Mouse (Mus musculus) forebrain, embryonic 15.5 days (tissue): ENCODE measurements around the gene Arhgef39. TPM values are rescaled to one million over a fixed set of nuclear protein-coding genes. Genes with fewer than 3 reads are reported as not detected.

Experiments
- ATAC-seq: fragments of 200-750 bp; cut with Nextera tagmentation; replicated peaks from 2 replicates; pipeline ENCODE4 v1.8.0; 2017; ENCODE audit warnings: mild to moderate bottlenecking, moderate TSS enrichment, moderate library complexity
- H3K27ac ChIP-seq: fragments of 300-500 bp; sonication (generic); replicated peaks from 2 replicates; pipeline ENCODE4 v1.5.1; 2015; ENCODE audit warnings: mild to moderate bottlenecking, inconsistent platforms
- H3K27me3 ChIP-seq: fragments of 300-500 bp; sonication (generic); 2 replicates; pipeline ENCODE4 v1.6.1; 2015; ENCODE audit warnings: inconsistent platforms
- H3K36me3 ChIP-seq: fragments of 300-500 bp; sonication (generic); 2 replicates; pipeline ENCODE4 v1.6.1; 2015; ENCODE audit warnings: mild to moderate bottlenecking, inconsistent platforms
- H3K4me1 ChIP-seq: fragments of 300-500 bp; sonication (generic); 2 replicates; pipeline ENCODE4 v1.6.1; 2015; ENCODE audit warnings: inconsistent platforms
- H3K4me2 ChIP-seq: fragments of 300-500 bp; sonication (generic); replicated peaks from 2 replicates; pipeline ENCODE4 v1.6.1; 2015; ENCODE audit warnings: mild to moderate bottlenecking, inconsistent platforms
- H3K4me3 ChIP-seq: fragments of 300-500 bp; sonication (generic); 2 replicates; pipeline ENCODE4 v1.5.1; 2015; ENCODE audit warnings: mild to moderate bottlenecking, inconsistent platforms
- H3K9ac ChIP-seq: fragments of 300-500 bp; sonication (generic); replicated peaks from 2 replicates; pipeline ENCODE4 v1.6.1; 2015; ENCODE audit warnings: mild to moderate bottlenecking, inconsistent platforms
- H3K9me3 ChIP-seq: fragments of 300-500 bp; sonication (generic); 2 replicates; pipeline ENCODE4 v1.6.1; 2016; ENCODE audit warnings: inconsistent platforms
- WGBS: fragments of 180-500 bp; shearing (Covaris S2); methylation state at CpG from one replicate; pipeline ENCODE4 v1.1.7; 2015; ENCODE audit warnings: mixed read lengths; 5-methylcytosine and 5-hydroxymethylcytosine counted together
- polyA plus RNA-seq: library from polyadenylated mRNA; unstranded; fragments of >200 nt; fragmentation: Nextera tagmentation; extraction: Ambion mirVana; gene quantifications from 2 replicates; pipeline ENCODE4 v1.2.1, GENCODE M21; 2015

Arhgef39 gene
- polyA plus RNA-seq = 17.5 and 25.3 TPM in 2 replicates

DNA sequence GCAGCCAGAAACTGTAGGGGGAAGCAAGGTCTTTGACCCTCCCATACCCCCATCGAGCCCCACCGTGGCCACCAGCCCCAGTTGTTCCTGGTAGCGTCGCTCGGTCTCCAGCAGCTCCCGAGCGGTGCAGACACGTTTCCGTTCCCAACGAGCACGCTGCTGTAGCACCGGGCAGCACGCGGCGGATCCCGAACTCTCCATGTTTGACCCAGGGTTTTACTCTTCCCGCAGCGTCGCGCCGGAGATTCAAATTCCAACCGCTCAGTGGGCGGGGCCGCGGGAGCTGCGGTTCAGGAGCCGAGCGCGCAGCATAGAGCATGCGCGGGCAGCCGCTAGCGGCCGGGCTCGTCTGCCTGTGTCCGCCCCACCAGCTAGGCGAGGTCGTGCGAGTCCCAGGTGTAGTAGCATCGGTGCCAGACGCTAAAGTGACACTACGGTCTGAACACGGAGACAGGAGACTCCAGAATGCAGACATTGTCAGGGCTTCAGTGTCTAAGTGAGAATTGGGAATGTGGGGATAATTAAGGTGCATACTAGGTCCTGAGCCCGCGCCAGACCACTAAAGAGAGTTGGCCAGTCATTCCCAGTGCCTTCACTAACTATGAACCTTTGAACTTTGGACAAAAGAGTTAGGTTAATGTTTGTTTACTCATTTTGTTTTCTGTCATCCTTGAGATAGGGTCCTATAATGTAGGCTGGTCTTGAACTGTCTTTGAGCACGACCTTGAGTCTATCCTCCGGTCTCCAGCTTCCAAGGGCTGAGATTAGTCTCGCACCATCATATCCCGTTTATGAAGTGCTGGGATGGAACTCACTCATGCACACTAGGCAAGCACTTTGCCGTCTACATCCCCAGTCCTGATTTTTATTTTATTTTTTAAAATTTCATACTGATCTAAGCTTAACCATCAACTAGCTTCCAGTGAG lies at the start of gene Arhgef39:
Gene Arhgef39 (minus strand): TSS at position 289 of the 927 bp plus-strand sequence.
- ATAC-seq = peak; percentile 83
- no peaks in the 10 kb centered on the region for H3K9me3 ChIP-seq
- 7% methylated on average over 50 of the region's 50 CpGs for WGBS
- H3K4me1 ChIP-seq = peaks cover 34% of the 10 kb centered on the region
- no peaks in the 10 kb centered on the region for H3K36me3 ChIP-seq
- H3K27ac ChIP-seq = no peak within 1 kb of the TSS
- H3K4me2 ChIP-seq = peak within 1 kb of the TSS; percentile 71
- H3K9ac ChIP-seq = peak within 1 kb of the TSS; percentile 42
- H3K27me3 ChIP-seq = no peaks in the 10 kb centered on the region
- peak within 1 kb of the TSS; percentile 49 for H3K4me3 ChIP-seq

- Histone ChIP-seq H3K27ac (no peak overlapping the region), H3K9ac (no peak overlapping the region), H3K4me1 (no peaks in the 10 kb centered on the region), H3K4me3 (no peak overlapping the region), H3K27me3 (no peaks in the 10 kb centered on the region), H3K36me3 (peaks cover 99% of the 10 kb centered on the region), H3K9me3 (no peaks in the 10 kb centered on the region), H3K4me2 (no peak overlapping the region)
- no peak for ATAC-seq
- WGBS = 94% methylated on average over 12 of the region's 12 CpGs
Observed at GRCm38 (mm10) chr4:43549055-43549454, 49.6 kb upstream of the Arhgef39 start.

DNA sequence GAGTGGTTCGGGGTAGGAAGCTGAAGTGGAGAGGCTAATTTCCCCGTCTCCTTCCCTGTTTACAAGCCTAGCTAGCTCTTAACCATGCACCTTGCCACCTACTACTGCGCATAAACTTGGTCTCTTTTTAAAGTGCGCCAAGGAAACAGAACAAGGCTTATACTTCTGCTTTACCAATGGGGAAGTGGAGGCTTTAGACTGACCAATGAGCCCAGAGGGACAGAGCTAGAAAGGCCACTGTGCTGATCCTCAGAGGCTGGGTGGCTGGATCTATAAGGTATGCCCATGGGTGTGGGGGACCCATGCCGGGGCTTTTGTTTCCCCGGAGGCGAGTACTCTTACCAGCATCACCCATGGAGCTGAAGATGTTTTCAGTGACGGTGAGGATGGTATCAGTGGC lies 47.7 kb upstream of the Arhgef39 start:
- Histone ChIP-seq H3K27me3 (no peaks in the 10 kb centered on the region), H3K4me2 (no peak overlapping the region), H3K9ac (no peak overlapping the region), H3K27ac (no peak overlapping the region), H3K4me3 (no peak overlapping the region), H3K9me3 (no peaks in the 10 kb centered on the region), H3K36me3 (peaks cover 99% of the 10 kb centered on the region), H3K4me1 (no peaks in the 10 kb centered on the region)
- WGBS = 95% methylated on average over 8 of the region's 8 CpGs
- ATAC-seq = no peak

DNA sequence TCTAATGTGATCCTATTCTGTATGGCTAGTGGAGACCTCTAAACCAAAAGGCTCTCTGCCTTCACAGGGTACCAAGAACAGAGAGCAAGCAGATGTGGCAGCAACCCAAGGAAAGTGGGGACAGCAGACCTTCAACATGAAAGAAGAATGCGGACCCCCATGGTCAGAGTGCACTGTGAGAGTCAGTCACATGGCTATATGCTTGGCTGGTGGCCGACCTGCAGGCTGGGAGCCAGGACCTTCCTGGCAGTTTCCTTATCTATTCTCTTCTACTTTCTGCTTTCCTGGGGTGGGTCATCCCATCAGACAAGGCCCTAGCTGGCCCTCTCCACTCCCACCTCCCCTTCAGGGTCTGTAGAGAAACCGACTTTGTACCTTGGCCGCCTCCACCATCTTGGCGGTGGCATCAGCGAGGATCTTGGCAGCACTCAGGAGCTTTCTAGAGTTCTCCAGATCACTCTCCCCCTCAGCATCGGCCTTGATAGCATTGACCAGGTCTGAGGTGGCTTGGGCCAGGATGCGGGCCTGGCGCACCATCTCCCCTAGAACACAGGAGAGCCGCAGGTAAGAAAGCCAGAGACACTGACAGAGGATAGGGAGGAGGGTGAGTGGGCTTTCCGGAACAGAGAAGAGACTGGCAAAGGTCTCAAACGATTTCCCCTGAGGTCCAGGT lies 47.0 kb upstream of the Arhgef39 start:
- no peak for ATAC-seq
- peaks cover 100% of the 10 kb centered on the region for H3K36me3 ChIP-seq
- no peak overlapping the region for H3K4me2 ChIP-seq
- H3K9me3 ChIP-seq = no peaks in the 10 kb centered on the region
- WGBS = 93% methylated on average over 12 of the region's 12 CpGs
- H3K27ac ChIP-seq = no peak overlapping the region
- H3K27me3 ChIP-seq = no peaks in the 10 kb centered on the region
- no peaks in the 10 kb centered on the region for H3K4me1 ChIP-seq
- H3K4me3 ChIP-seq = no peak overlapping the region
- no peak overlapping the region for H3K9ac ChIP-seq

- Histone ChIP-seq H3K9ac (no peak overlapping the region), H3K27me3 (no peaks in the 10 kb centered on the region), H3K27ac (no peak overlapping the region), H3K4me3 (no peak overlapping the region), H3K4me2 (no peak overlapping the region), H3K4me1 (no peaks in the 10 kb centered on the region), H3K36me3 (peaks cover 95% of the 10 kb centered on the region), H3K9me3 (no peaks in the 10 kb centered on the region)
- no peak for ATAC-seq
- WGBS = 82% methylated on average over 3 of the region's 3 CpGs
Observed at GRCm38 (mm10) chr4:43542044-43542443, 42.5 kb upstream of the Arhgef39 start.

DNA sequence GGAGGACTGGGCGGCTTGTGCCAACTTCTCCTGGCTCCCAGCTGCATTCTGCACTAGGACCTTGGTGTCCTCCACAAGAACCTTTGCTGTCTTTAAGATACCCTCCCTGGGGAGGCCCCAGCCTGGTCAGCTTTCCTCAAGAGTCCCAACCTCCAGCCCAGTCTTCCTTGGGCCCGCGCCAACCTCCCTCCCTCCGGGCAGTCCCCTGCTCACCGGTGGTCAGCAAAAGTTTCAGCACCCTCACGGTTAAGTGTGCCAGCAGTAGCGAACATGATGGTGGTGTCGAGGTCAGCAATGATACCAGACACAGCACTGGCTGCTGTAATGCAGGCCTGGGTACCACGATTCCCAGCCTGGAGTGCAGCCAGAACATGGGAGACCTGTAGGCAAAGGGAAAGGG lies 36.5 kb upstream of the Arhgef39 start:
- H3K36me3 ChIP-seq = peaks cover 84% of the 10 kb centered on the region
- no peak for ATAC-seq
- no peak overlapping the region for H3K27ac ChIP-seq
- H3K4me1 ChIP-seq = no peaks in the 10 kb centered on the region
- no peaks in the 10 kb centered on the region for H3K27me3 ChIP-seq
- H3K4me2 ChIP-seq = no peak overlapping the region
- H3K9ac ChIP-seq = no peak overlapping the region
- 94% methylated on average over 9 of the region's 9 CpGs for WGBS
- no peak overlapping the region for H3K4me3 ChIP-seq
- H3K9me3 ChIP-seq = no peaks in the 10 kb centered on the region

DNA sequence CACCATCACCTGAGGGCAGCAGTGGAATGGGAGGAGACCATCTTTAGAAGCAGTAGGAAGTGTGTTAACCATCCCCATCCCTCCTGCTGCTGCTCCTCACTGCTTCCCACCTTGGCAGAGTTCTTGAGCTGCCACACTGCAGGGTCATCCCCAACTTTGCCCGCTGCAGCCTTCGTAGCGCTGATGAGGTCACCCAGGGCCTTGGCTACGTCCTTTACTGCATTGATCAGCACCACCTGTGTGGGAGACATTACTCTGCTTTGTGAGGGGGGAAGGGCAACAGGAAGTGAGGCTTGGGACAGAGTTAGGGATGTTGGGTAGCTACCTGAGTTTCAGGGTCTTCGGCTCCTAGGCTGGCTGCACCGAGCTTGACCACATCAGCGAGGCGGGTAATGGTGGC lies 36.1 kb upstream of the Arhgef39 start:
- Histone ChIP-seq H3K9me3 (no peaks in the 10 kb centered on the region), H3K4me2 (no peak overlapping the region), H3K36me3 (peaks cover 84% of the 10 kb centered on the region), H3K4me1 (no peaks in the 10 kb centered on the region), H3K27ac (no peak overlapping the region), H3K4me3 (no peak overlapping the region), H3K9ac (no peak overlapping the region), H3K27me3 (no peaks in the 10 kb centered on the region)
- WGBS = 96% methylated on average over 8 of the region's 8 CpGs
- no peak for ATAC-seq

- H3K9me3 ChIP-seq = no peaks in the 10 kb centered on the region
- H3K27ac ChIP-seq = no peak overlapping the region
- H3K4me1 ChIP-seq = no peaks in the 10 kb centered on the region
- 92% methylated on average over 9 of the region's 9 CpGs for WGBS
- H3K4me3 ChIP-seq = no peak overlapping the region
- H3K36me3 ChIP-seq = peaks cover 61% of the 10 kb centered on the region
- ATAC-seq = no peak
- H3K4me2 ChIP-seq = no peak overlapping the region
- H3K9ac ChIP-seq = no peak overlapping the region
- H3K27me3 ChIP-seq = no peaks in the 10 kb centered on the region
Observed at GRCm38 (mm10) chr4:43533270-43533669, 33.8 kb upstream of the Arhgef39 start.

DNA sequence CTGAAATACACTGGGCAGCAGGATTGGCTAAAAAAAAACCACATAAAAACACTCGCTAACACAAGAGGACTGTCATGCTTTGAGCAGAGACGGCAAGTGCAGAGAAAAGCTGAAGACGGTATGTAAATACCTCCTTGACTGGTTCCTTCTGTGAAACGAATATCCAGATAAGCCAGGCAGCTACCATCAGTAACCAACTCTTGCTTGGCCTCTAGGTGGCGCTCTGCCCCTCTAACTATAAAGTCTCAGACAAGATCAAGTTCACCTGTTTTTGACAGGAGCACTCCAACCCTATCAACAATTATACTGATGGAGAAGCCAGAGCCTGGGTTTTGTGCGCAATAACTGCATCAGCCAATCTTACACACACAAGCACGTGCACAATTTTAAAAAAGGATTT lies 31.1 kb upstream of the Arhgef39 start:
- ATAC-seq = no peak
- Histone ChIP-seq H3K27ac (no peak overlapping the region), H3K36me3 (peaks cover 35% of the 10 kb centered on the region), H3K9ac (no peak overlapping the region), H3K9me3 (no peaks in the 10 kb centered on the region), H3K4me1 (no peaks in the 10 kb centered on the region), H3K4me2 (no peak overlapping the region), H3K4me3 (no peak overlapping the region), H3K27me3 (peaks cover 4% of the 10 kb centered on the region; the same call in 1 of the 2 replicates)
- WGBS = 24% methylated on average over 7 of the region's 7 CpGs

DNA sequence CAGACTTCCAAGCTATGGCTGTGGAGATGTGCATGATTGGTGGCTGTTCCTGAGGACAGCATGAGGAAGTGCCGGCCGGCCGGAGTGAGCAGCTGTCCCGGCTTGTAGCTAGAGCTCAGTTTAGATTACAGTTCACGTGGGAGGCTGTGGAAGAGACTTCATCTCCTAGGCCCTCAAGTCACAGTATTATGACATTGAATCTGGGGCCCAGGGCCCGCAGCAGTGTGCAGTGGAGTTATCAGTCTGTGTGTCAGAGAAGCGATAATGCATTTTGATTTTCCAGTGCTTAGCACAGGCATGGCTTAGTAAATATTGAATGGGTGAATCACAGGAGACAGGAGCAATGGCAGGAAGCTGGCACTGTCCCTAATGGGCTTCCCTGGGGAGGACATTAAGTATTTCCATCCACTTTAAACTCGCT lies 30.6 kb upstream of the Arhgef39 start:
- ATAC-seq = no peak
- WGBS = 83% methylated on average over 8 of the region's 8 CpGs
- no peak overlapping the region for H3K27ac ChIP-seq
- H3K4me3 ChIP-seq = no peak overlapping the region
- no peak overlapping the region for H3K9ac ChIP-seq
- peaks cover 30% of the 10 kb centered on the region for H3K36me3 ChIP-seq
- no peaks in the 10 kb centered on the region for H3K4me1 ChIP-seq
- no peak overlapping the region for H3K4me2 ChIP-seq
- peaks cover 9% of the 10 kb centered on the region; the same call in 1 of the 2 replicates for H3K27me3 ChIP-seq
- no peaks in the 10 kb centered on the region for H3K9me3 ChIP-seq

GRCm38 (mm10) chr4:43528487-43528886 lies 29.0 kb upstream of the Arhgef39 start:
- no peak for ATAC-seq
- Histone ChIP-seq H3K9ac (no peak overlapping the region), H3K27me3 (peaks cover 20% of the 10 kb centered on the region), H3K4me2 (no peak overlapping the region), H3K4me3 (no peak overlapping the region), H3K27ac (no peak overlapping the region), H3K4me1 (peaks cover 5% of the 10 kb centered on the region), H3K9me3 (no peaks in the 10 kb centered on the region), H3K36me3 (peaks cover 17% of the 10 kb centered on the region)
- 82% methylated on average over 9 of the region's 9 CpGs for WGBS

DNA sequence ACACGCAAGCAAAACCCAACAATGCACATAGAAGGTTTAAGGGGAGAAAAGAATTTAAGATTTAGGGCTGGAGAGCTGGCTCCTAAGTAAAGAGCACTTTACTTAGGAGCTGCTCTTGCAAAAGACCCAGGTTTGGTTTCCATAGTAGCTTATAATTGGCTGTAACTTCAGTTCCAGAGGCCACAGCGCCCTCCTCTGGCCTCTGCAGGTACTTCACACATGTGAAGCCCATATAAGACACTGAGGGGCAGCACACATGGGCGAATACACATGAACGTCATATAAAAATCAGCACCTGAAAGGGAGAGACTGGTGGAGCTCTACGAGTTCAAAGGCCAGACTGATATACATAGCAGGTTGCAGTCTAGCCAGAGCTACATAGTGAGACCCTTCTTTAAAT lies 28.4 kb upstream of the Arhgef39 start:
- 69% methylated on average over 5 of the region's 5 CpGs for WGBS

More for the DNA sequence above, 28.4 kb upstream of the Arhgef39 start:
- no peaks in the 10 kb centered on the region for H3K9me3 ChIP-seq
- peaks cover 26% of the 10 kb centered on the region for H3K27me3 ChIP-seq
- no peak overlapping the region for H3K9ac ChIP-seq
- no peak overlapping the region for H3K4me2 ChIP-seq
- H3K4me1 ChIP-seq = peaks cover 11% of the 10 kb centered on the region
- H3K4me3 ChIP-seq = no peak overlapping the region
- H3K36me3 ChIP-seq = peaks cover 11% of the 10 kb centered on the region
- no peak for ATAC-seq
- H3K27ac ChIP-seq = no peak overlapping the region
